Mouse (Mus musculus): ENCODE measurements around the gene Sgk1. TPM values are rescaled to one million over a fixed set of nuclear protein-coding genes. Genes with fewer than 3 reads are reported as not detected.

Sgk1 gene
- polyA plus RNA-seq, 1 experiment from 2014 or later: 24.5 TPM

DNA sequence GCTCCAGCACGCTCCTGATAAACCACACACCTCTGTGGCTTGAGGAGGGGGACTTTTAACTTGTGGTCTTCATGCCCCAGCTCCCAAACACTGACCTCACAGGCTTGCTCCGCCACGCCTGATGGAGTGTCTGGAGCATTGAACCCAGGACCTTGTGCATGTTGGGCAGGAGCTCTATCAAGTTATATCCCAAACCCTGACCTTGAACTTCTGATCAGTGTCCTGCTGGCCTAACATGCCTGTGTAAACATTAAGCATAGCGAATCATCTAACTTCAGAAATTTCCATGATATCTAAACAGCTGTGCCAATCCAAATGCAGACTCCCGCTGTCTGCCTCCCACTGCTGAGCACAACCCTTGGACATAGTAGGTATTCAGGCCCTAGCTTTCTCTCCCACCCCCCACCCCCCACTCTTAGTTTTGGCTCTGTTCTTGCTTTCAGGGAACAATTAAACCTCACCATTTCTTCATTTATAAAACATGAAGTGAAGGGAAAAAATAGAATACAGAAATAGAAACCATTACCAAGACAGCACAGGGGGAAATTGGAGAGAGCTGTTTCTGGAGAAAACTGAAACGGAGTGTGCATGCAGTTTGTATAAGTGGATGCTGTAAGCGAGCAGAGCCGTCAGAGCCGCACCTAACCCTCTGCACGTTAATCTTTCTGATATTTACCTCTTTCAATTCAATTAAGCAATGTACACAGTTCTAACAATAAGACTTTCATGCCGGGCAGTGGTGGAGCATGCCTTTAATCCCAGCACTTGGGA lies 34.5 kb downstream of the Sgk1 start:
- ATAC-seq (replicated peaks; ENCODE audit: low FRiP score): no peak
- Histone ChIP-seq H3K4me3 (ENCODE audit: low read depth, low read length) (no peak overlapping the region), H3K9ac (ENCODE audit: low read length) (no peak overlapping the region), H3K27me3 (ENCODE audit: control insufficient read depth, insufficient read depth, low read length) (no peaks in the 10 kb centered on the region), H3K36me3 (ENCODE audit: control insufficient read depth, insufficient read depth, low read length) (no peaks in the 10 kb centered on the region), H3K4me1 (replicated peaks; ENCODE audit: control insufficient read depth, insufficient read depth, low read length) (no peaks in the 10 kb centered on the region), H3K9me3 (ENCODE audit: control insufficient read depth, low read length) (no peaks in the 10 kb centered on the region), H3K4me2 (ENCODE audit: low read depth, low read length, severe bottlenecking) (no peak overlapping the region), H3K27ac (ENCODE audit: low read depth, low read length) (no peak overlapping the region)
- WGBS: 91% methylated on average over 11 of the region's 11 CpGs
- no peak for DNase-seq (ENCODE audit: low spot score)

GRCm38 (mm10) chr10:21918016-21918749 lies 36.2 kb downstream of the Sgk1 start:
- no peak overlapping the region for H3K27ac ChIP-seq (ENCODE audit: low read depth, low read length)
- H3K36me3 ChIP-seq (ENCODE audit: control insufficient read depth, insufficient read depth, low read length): no peaks in the 10 kb centered on the region
- H3K9ac ChIP-seq (ENCODE audit: low read length): no peak overlapping the region
- WGBS: 78% methylated on average over 6 of the region's 6 CpGs
- no peak overlapping the region for H3K4me2 ChIP-seq (ENCODE audit: low read depth, low read length, severe bottlenecking)
- H3K9me3 ChIP-seq (ENCODE audit: control insufficient read depth, low read length): no peaks in the 10 kb centered on the region
- no peak for ATAC-seq (replicated peaks; ENCODE audit: low FRiP score)
- H3K27me3 ChIP-seq (ENCODE audit: control insufficient read depth, insufficient read depth, low read length): no peaks in the 10 kb centered on the region
- H3K4me3 ChIP-seq (ENCODE audit: low read depth, low read length): no peak overlapping the region
- H3K4me1 ChIP-seq (replicated peaks; ENCODE audit: control insufficient read depth, insufficient read depth, low read length): peaks cover 3% of the 10 kb centered on the region; the same call in 1 of the 2 replicates
- no peak for DNase-seq (ENCODE audit: low spot score)

- Histone ChIP-seq H3K4me2 (ENCODE audit: low read depth, low read length, severe bottlenecking) (no peak overlapping the region), H3K4me3 (ENCODE audit: low read depth, low read length) (no peak overlapping the region), H3K9ac (ENCODE audit: low read length) (no peak overlapping the region), H3K36me3 (ENCODE audit: control insufficient read depth, insufficient read depth, low read length) (no peaks in the 10 kb centered on the region), H3K9me3 (ENCODE audit: control insufficient read depth, low read length) (no peaks in the 10 kb centered on the region), H3K27me3 (ENCODE audit: control insufficient read depth, insufficient read depth, low read length) (no peaks in the 10 kb centered on the region), H3K4me1 (replicated peaks; ENCODE audit: control insufficient read depth, insufficient read depth, low read length) (peaks cover 8% of the 10 kb centered on the region; the same call in 1 of the 2 replicates), H3K27ac (ENCODE audit: low read depth, low read length) (no peak overlapping the region)
- no peak for ATAC-seq (replicated peaks; ENCODE audit: low FRiP score)
- 84% methylated on average over 7 of the region's 7 CpGs for WGBS
- no peak for DNase-seq (ENCODE audit: low spot score)
These were observed 36.8 kb downstream of the Sgk1 start for GRCm38 (mm10) chr10:21918750-21919145.

DNA sequence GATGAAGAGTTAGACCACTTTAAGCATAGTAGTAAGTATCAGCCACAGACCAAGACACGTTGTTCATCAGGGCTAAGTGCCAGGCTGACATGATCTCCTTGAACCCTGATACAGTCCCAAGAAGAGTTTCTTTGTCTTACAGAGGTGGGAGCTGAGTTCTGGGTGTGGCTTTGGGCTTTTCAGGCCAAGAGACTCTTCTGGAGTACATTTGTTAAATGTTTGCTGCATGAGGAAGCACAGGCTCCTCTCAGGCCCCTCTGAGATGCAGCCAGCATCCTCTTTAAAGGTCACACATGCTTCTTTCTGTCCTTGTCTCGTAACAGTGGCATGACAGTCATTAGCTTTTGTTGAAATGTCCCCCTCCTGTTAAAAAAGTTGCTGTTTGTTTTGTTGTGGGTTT lies 38.6 kb downstream of the Sgk1 start:
- H3K4me1 ChIP-seq (replicated peaks; ENCODE audit: control insufficient read depth, insufficient read depth, low read length): peaks cover 10% of the 10 kb centered on the region; the same call in 1 of the 2 replicates
- H3K4me2 ChIP-seq (ENCODE audit: low read depth, low read length, severe bottlenecking): no peak overlapping the region
- H3K36me3 ChIP-seq (ENCODE audit: control insufficient read depth, insufficient read depth, low read length): no peaks in the 10 kb centered on the region
- WGBS: 65% methylated on average over 2 of the region's 2 CpGs
- DNase-seq (ENCODE audit: low spot score) (no peak), ATAC-seq (replicated peaks; ENCODE audit: low FRiP score) (no peak)
- no peak overlapping the region for H3K9ac ChIP-seq (ENCODE audit: low read length)
- H3K27ac ChIP-seq (ENCODE audit: low read depth, low read length): no peak overlapping the region
- H3K4me3 ChIP-seq (ENCODE audit: low read depth, low read length): no peak overlapping the region
- no peaks in the 10 kb centered on the region for H3K9me3 ChIP-seq (ENCODE audit: control insufficient read depth, low read length)
- H3K27me3 ChIP-seq (ENCODE audit: control insufficient read depth, insufficient read depth, low read length): no peaks in the 10 kb centered on the region

DNA sequence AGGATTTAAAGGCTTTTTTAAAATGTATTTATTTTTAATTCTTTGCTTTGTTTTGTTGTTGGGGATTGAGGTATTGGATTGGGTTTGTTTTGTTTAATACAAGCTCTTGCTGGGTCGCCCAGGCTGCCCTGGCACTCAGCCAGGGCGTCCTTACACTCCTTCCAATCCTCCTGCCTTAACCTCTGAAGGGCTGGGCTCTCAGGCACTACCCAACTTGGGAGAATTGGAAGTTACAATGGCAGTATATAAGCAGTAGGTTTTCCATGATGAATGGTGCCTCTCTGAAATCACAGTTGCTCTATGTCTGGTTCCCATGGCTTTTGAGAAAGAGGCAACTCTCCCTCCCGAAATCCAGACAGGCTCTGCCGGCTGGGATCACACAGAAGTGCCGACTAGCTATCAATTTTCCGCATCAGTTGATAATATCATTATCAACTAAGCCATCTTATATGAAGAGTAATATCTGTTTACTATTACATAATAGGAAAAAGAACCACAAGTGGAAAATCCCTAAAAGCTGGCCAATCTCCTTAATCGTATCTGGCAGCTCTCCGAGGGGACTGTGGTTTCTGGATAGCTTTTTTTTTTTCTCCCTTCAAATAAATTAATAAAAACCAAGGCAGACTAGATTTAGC lies 40.8 kb downstream of the Sgk1 start:
- H3K9me3 ChIP-seq (ENCODE audit: control insufficient read depth, low read length): no peaks in the 10 kb centered on the region
- H3K27ac ChIP-seq (ENCODE audit: low read depth, low read length): no peak overlapping the region
- H3K4me1 ChIP-seq (replicated peaks; ENCODE audit: control insufficient read depth, insufficient read depth, low read length): peaks cover 10% of the 10 kb centered on the region; the same call in 1 of the 2 replicates
- no peak for DNase-seq (ENCODE audit: low spot score)
- WGBS: 31% methylated on average over 8 of the region's 8 CpGs
- H3K9ac ChIP-seq (ENCODE audit: low read length): no peak overlapping the region
- no peaks in the 10 kb centered on the region for H3K27me3 ChIP-seq (ENCODE audit: control insufficient read depth, insufficient read depth, low read length)
- no peak for ATAC-seq (replicated peaks; ENCODE audit: low FRiP score)
- H3K36me3 ChIP-seq (ENCODE audit: control insufficient read depth, insufficient read depth, low read length): no peaks in the 10 kb centered on the region
- H3K4me2 ChIP-seq (ENCODE audit: low read depth, low read length, severe bottlenecking): 0 out of 2 replicates have a peak overlapping the region, but pooled peaks have one; percentile 26
- H3K4me3 ChIP-seq (ENCODE audit: low read depth, low read length): no peak overlapping the region

- H3K4me1 ChIP-seq (replicated peaks; ENCODE audit: control insufficient read depth, insufficient read depth, low read length): peaks cover 10% of the 10 kb centered on the region; the same call in 1 of the 2 replicates
- ATAC-seq (replicated peaks; ENCODE audit: low FRiP score) (peak; percentile 39; the same call in 1 of the 2 replicates), DNase-seq (ENCODE audit: low spot score) (no peak)
- no peak overlapping the region for H3K4me3 ChIP-seq (ENCODE audit: low read depth, low read length)
- H3K27me3 ChIP-seq (ENCODE audit: control insufficient read depth, insufficient read depth, low read length): no peaks in the 10 kb centered on the region
- H3K36me3 ChIP-seq (ENCODE audit: control insufficient read depth, insufficient read depth, low read length): no peaks in the 10 kb centered on the region
- H3K27ac ChIP-seq (ENCODE audit: low read depth, low read length): no peak overlapping the region
- 4% methylated on average over 9 of the region's 9 CpGs for WGBS
- peak overlapping the region; percentile 29 for H3K9ac ChIP-seq (ENCODE audit: low read length)
- no peaks in the 10 kb centered on the region for H3K9me3 ChIP-seq (ENCODE audit: control insufficient read depth, low read length)
- H3K4me2 ChIP-seq (ENCODE audit: low read depth, low read length, severe bottlenecking): 0 out of 2 replicates have a peak overlapping the region, but pooled peaks have one; percentile 26
These were observed 41.5 kb downstream of the Sgk1 start for GRCm38 (mm10) chr10:21923495-21923952.

DNA sequence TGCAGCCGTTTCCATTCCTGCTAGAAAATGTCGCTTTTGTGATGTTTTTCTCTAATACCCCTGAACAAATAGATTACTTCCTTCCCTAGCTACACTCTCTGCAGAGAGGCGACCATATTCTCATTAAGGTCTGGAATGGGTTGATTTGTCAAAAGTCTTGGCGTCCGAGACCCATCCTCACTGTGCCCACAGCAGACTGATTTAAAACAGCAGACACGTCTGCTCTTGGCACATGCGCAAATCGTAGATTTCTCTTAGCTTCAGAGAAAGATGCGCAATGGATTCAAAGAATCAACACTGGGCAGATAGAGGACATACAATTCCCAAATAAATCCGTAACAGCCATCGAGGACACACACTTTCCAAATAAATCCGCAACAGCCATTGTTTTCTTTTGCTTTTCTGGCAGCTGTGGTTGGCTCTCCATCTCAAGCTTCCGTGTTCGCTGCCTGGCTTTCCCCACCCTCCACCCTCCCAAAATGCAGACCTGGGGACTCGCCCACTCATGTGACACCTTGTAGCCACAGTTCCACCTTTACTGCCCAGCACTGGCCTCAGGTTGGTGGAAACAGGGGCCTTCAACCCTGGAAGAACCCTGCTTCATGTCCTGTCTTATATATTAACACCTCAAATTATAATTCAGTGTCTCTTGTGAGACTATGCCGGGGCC lies 42.2 kb downstream of the Sgk1 start:
- DNase-seq (ENCODE audit: low spot score): no peak
- Histone ChIP-seq H3K27ac (ENCODE audit: low read depth, low read length) (no peak overlapping the region), H3K9ac (ENCODE audit: low read length) (no peak overlapping the region), H3K4me3 (ENCODE audit: low read depth, low read length) (no peak overlapping the region), H3K36me3 (ENCODE audit: control insufficient read depth, insufficient read depth, low read length) (no peaks in the 10 kb centered on the region), H3K4me1 (replicated peaks; ENCODE audit: control insufficient read depth, insufficient read depth, low read length) (peaks cover 10% of the 10 kb centered on the region; the same call in 1 of the 2 replicates), H3K9me3 (ENCODE audit: control insufficient read depth, low read length) (no peaks in the 10 kb centered on the region), H3K27me3 (ENCODE audit: control insufficient read depth, insufficient read depth, low read length) (no peaks in the 10 kb centered on the region), H3K4me2 (ENCODE audit: low read depth, low read length, severe bottlenecking) (no peak overlapping the region)
- WGBS: 76% methylated on average over 16 of the region's 16 CpGs
- ATAC-seq (replicated peaks; ENCODE audit: low FRiP score): no peak

GRCm38 (mm10) chr10:21926941-21927340 lies 45.0 kb downstream of the Sgk1 start:
- peaks cover 10% of the 10 kb centered on the region; the same call in 1 of the 2 replicates for H3K4me1 ChIP-seq (replicated peaks; ENCODE audit: control insufficient read depth, insufficient read depth, low read length)
- no peaks in the 10 kb centered on the region for H3K27me3 ChIP-seq (ENCODE audit: control insufficient read depth, insufficient read depth, low read length)
- H3K9me3 ChIP-seq (ENCODE audit: control insufficient read depth, low read length): no peaks in the 10 kb centered on the region
- ATAC-seq (replicated peaks; ENCODE audit: low FRiP score) (no peak), DNase-seq (ENCODE audit: low spot score) (no peak)
- H3K27ac ChIP-seq (ENCODE audit: low read depth, low read length): no peak overlapping the region
- no peak overlapping the region for H3K9ac ChIP-seq (ENCODE audit: low read length)
- no peaks in the 10 kb centered on the region for H3K36me3 ChIP-seq (ENCODE audit: control insufficient read depth, insufficient read depth, low read length)
- no peak overlapping the region for H3K4me2 ChIP-seq (ENCODE audit: low read depth, low read length, severe bottlenecking)
- WGBS: 89% methylated on average over 5 of the region's 5 CpGs
- H3K4me3 ChIP-seq (ENCODE audit: low read depth, low read length): no peak overlapping the region

Data from forebrain, embryonic 11.5 days (tissue).